Comparison of ENCODE assay signal across 19 mouse cellular contexts in genomic region chr5:134734072-134734471, GRCm38 (mm10). TPM values are rescaled to one million over a fixed set of nuclear protein-coding genes. Genes with fewer than 3 reads are reported as not detected.
DNase-seq lines count a peak whose midpoint lies in the region; TF ChIP-seq lines count a peak whose summit lies in the region.
"Had no signal": no experiment of that assay in that cellular context is flagged by ENCODE, and none has a peak within 500 bp of the region (broad histone marks: within the 10 kb centered on the region; RNA-seq: fewer than 3 reads in every experiment).

No protein-coding gene starts in this region.

- TF ChIP-seq CTCF in layer of hippocampus, adult 2 months (conservative IDR thresholded peaks at IDR 0.05), result no peak

- H3K4me3 ChIP-seq in layer of hippocampus, adult 2 months, result no peak overlapping the region
- H3K4me3 ChIP-seq: forebrain, embryonic 13.5 days; heart, embryonic 13.5 days; limb, embryonic 12.5 days had no signal

- peak; percentile 3 to 6 for DNase-seq in frontal cortex, postnatal 36 days (ENCODE audit: low spot score in 2 of 2)
- DNase-seq in frontal cortex, postnatal 10 days (ENCODE audit: low spot score in 2 of 2), result no peak
- peak; percentile 53 to 72 for DNase-seq in layer of hippocampus, adult 18-20 months (ENCODE audit: low spot score in 2 of 2)
- DNase-seq in layer of hippocampus, adult 9-10 months (ENCODE audit: low spot score), result no peak
- DNase-seq in layer of hippocampus, adult 2 months (ENCODE audit: low spot score in 2 of 2), result peak; percentile 65 to 66
- peak; percentile 60 for DNase-seq in lung, postnatal 14 days
- DNase-seq in spleen, postnatal 4 days (ENCODE audit: low spot score in 2 of 2), result no peak
- DNase-seq in left cerebral cortex, postnatal 4 days, result no peak
- DNase-seq: midbrain, embryonic 14.5 days; retina, postnatal 1 day; spleen, adult 18-20 months had no signal

- H3K27ac ChIP-seq in layer of hippocampus, adult 2 months, result no peak overlapping the region
- H3K27ac ChIP-seq: forebrain, embryonic 13.5 days; heart, embryonic 13.5 days; kidney, postnatal 0 days; limb, embryonic 12.5 days; liver, embryonic 14.5 days; macrophage had no signal

- intact Hi-C loops in left cerebral cortex, postnatal 4 days (cut with DNase I), result no loop called here

RNA-seq across cellular contexts. Expression of gene Eln, which starts 13.1 kb away (rescaled TPM):
- 1 to 10 TPM; 7.1 to 8.2 TPM for total RNA-seq in layer of hippocampus, adult 18-20 months (2021)
- total RNA-seq in layer of hippocampus, adult 2 months (2021), result 10 to 100 TPM in 1 of 2 experiments, 1 to 10 TPM in 1; 9.0 to 12.0 TPM
- 10 to 100 TPM; 44.9 to 47.6 TPM for total RNA-seq in left cerebral cortex, postnatal 4 days (2021)
- total RNA-seq: CH12.LX; neutrophil, adult 5-6 weeks had no signal

RNA-seq across cellular contexts. Expression of gene Limk1, which starts 45.7 kb away (rescaled TPM):
- 10 to 100 TPM; 39.9 to 44.8 TPM for total RNA-seq in layer of hippocampus, adult 18-20 months (2021)
- total RNA-seq in layer of hippocampus, adult 2 months (2021), result 10 to 100 TPM; 39.9 to 40.5 TPM
- 10 to 100 TPM; 68.6 to 74.2 TPM for total RNA-seq in left cerebral cortex, postnatal 4 days (2021)

Comparison
In these comparisons a context has a peak if more than half of its experiments do, and no peak if none do; other contexts are left out.
1. DNase-seq: peak in frontal cortex, postnatal 36 days (2 of 2), layer of hippocampus, adult 18-20 months (2 of 2), layer of hippocampus, adult 2 months (2 of 2) and lung, postnatal 14 days (single experiment); none in frontal cortex, postnatal 10 days (0 of 2), layer of hippocampus, adult 9-10 months (single experiment), spleen, postnatal 4 days (0 of 2) and left cerebral cortex, postnatal 4 days (single experiment).